12 mouse cellular contexts compared by ENCODE assay signal in the genomic region with DNA sequence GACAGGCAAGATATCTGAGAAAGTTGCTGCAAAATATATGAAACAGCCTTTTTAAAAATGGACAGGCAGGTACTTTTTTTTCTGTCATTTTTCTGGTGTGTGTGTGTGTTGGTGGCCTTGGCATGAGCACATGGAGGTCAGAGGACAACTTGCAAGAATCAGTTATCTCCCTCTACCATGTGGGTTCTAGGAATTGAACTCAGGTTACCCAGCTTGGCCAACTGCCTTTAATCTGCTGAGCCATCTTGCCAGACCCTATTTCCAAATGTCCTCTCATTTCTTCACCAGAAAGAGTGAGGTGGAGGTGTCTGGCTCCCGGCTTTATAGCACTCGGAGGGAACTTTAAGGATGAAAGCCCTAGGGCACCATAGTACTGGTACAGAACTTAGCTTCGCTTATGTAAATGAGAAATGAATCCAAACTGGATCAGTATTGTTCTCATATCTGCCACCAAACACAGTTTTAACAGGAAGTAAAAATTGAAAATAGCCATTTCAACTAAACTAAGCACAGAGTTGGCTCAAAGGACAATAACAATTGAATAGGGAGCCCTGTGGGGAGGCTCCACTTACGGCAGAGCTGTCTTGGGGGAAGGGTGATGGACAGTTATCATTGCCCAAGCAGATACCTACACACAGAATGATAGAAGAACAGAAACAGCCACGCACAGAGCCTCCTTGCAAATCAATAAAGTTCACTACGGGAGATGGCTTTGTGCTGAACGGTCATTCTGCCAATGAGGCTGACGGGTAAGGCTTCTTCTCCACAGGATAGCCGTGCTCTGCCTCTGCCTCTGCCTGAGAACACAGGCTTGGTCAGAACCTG. TPM values are rescaled to one million over a fixed set of nuclear protein-coding genes. Genes with fewer than 3 reads are reported as not detected.
DNase-seq lines count a peak whose midpoint lies in the region; ATAC-seq lines count a peak whose summit lies in the region.
"Had no signal": no experiment of that assay in that cellular context is flagged by ENCODE, and none has a peak within 500 bp of the region (broad histone marks: within the 10 kb centered on the region; RNA-seq: fewer than 3 reads in every experiment).

No protein-coding gene starts in this region.

- H3K36me3 ChIP-seq in forebrain, embryonic 15.5 days = no peaks in the 10 kb centered on the region
- H3K36me3 ChIP-seq in forebrain, embryonic 11.5 days (ENCODE audit: control insufficient read depth, insufficient read depth, low read length) = no peaks in the 10 kb centered on the region
- H3K36me3 ChIP-seq in neural tube, embryonic 13.5 days = peaks cover 8% of the 10 kb centered on the region

- DNase-seq in forebrain, embryonic 11.5 days (ENCODE audit: low spot score) = no peak
- DNase-seq in neural tube, embryonic 10.5 days (ENCODE audit: extremely low spot score, low spot score) = no peak
- peak; percentile 59 for DNase-seq in liver
- no peak for DNase-seq in T-cell, adult 2 months (ENCODE audit: low spot score)
- no peak for DNase-seq in thymus, postnatal 25 days
- no peak for DNase-seq in cerebellum, adult 9-10 months
- DNase-seq: cerebellum, adult 11-12 months; kidney, postnatal 10 days; lung, embryonic 14.5 days had no signal

- no peak for ATAC-seq in forebrain, embryonic 15.5 days (replicated peaks)
- ATAC-seq in forebrain, embryonic 11.5 days (replicated peaks; ENCODE audit: low FRiP score) = no peak
- ATAC-seq in neural tube, embryonic 13.5 days (ENCODE audit: low read depth) = no peak

- H3K4me2 ChIP-seq in forebrain, embryonic 15.5 days (replicated peaks) = no peak overlapping the region
- H3K4me2 ChIP-seq in forebrain, embryonic 11.5 days (ENCODE audit: low read depth, low read length, severe bottlenecking) = no peak overlapping the region
- H3K4me2 ChIP-seq in neural tube, embryonic 13.5 days = no peak overlapping the region
- H3K4me2 ChIP-seq: heart, embryonic 12.5 days; lung, embryonic 14.5 days had no signal

- H3K9me3 ChIP-seq in forebrain, embryonic 15.5 days = no peaks in the 10 kb centered on the region
- no peaks in the 10 kb centered on the region for H3K9me3 ChIP-seq in forebrain, embryonic 11.5 days (ENCODE audit: control insufficient read depth, low read length)
- H3K9me3 ChIP-seq in neural tube, embryonic 13.5 days = no peaks in the 10 kb centered on the region
- H3K9me3 ChIP-seq: heart, embryonic 12.5 days had no signal

- no peaks in the 10 kb centered on the region for H3K27me3 ChIP-seq in forebrain, embryonic 15.5 days
- no peaks in the 10 kb centered on the region for H3K27me3 ChIP-seq in forebrain, embryonic 11.5 days (ENCODE audit: control insufficient read depth, insufficient read depth, low read length)
- H3K27me3 ChIP-seq in neural tube, embryonic 13.5 days = no peaks in the 10 kb centered on the region
- H3K27me3 ChIP-seq: heart, embryonic 12.5 days had no signal

- 71% methylated on average over 9 of the region's 9 CpGs for WGBS in forebrain, embryonic 15.5 days
- 82% methylated on average over 9 of the region's 9 CpGs for WGBS in forebrain, embryonic 11.5 days
- WGBS in neural tube, embryonic 13.5 days = 64% methylated on average over 9 of the region's 9 CpGs

- H3K4me3 ChIP-seq in forebrain, embryonic 15.5 days = no peak overlapping the region
- no peak overlapping the region for H3K4me3 ChIP-seq in forebrain, embryonic 11.5 days (ENCODE audit: low read depth, low read length)
- no peak overlapping the region for H3K4me3 ChIP-seq in neural tube, embryonic 13.5 days
- H3K4me3 ChIP-seq: heart, embryonic 12.5 days had no signal

- H3K4me1 ChIP-seq in forebrain, embryonic 15.5 days = peaks cover 18% of the 10 kb centered on the region
- H3K4me1 ChIP-seq in forebrain, embryonic 11.5 days (replicated peaks; ENCODE audit: control insufficient read depth, insufficient read depth, low read length) = no peaks in the 10 kb centered on the region
- peaks cover 27% of the 10 kb centered on the region for H3K4me1 ChIP-seq in neural tube, embryonic 13.5 days (replicated peaks)

- no peak overlapping the region for H3K9ac ChIP-seq in forebrain, embryonic 15.5 days (replicated peaks)
- no peak overlapping the region for H3K9ac ChIP-seq in forebrain, embryonic 11.5 days (ENCODE audit: low read length)
- no peak overlapping the region for H3K9ac ChIP-seq in neural tube, embryonic 13.5 days
- H3K9ac ChIP-seq: heart, embryonic 12.5 days; lung, embryonic 14.5 days had no signal

- H3K27ac ChIP-seq in forebrain, embryonic 15.5 days (replicated peaks) = 0 out of 2 replicates have a peak overlapping the region, but pooled peaks have one; percentile 23
- H3K27ac ChIP-seq in forebrain, embryonic 11.5 days (ENCODE audit: low read depth, low read length) = no peak overlapping the region
- H3K27ac ChIP-seq in neural tube, embryonic 13.5 days (replicated peaks) = peak overlapping the region; percentile 81; the same call in 1 of the 2 replicates

RNA-seq across cellular contexts. Expression of a gene that starts 18.9 kb away (rescaled TPM):
- 64.7 and 64.9 TPM in 2 replicates for polyA plus RNA-seq in forebrain, embryonic 15.5 days (2015; fragmentation: Nextera tagmentation; extraction: Ambion mirVana)
- 54.4 and 55.9 TPM in 2 replicates for polyA plus RNA-seq in forebrain, embryonic 11.5 days (2014; fragmentation: Nextera tagmentation; extraction: Ambion mirVana)
- polyA plus RNA-seq in neural tube, embryonic 13.5 days (2015; fragmentation: Nextera tagmentation; extraction: Ambion mirVana) = 42.7 and 44.7 TPM in 2 replicates

RNA-seq across cellular contexts. Expression of a gene that starts 22.6 kb away (rescaled TPM):
- 5.6 and 5.8 TPM in 2 replicates for polyA plus RNA-seq in forebrain, embryonic 15.5 days (2015; fragmentation: Nextera tagmentation; extraction: Ambion mirVana)
- polyA plus RNA-seq in forebrain, embryonic 11.5 days (2014; fragmentation: Nextera tagmentation; extraction: Ambion mirVana) = 2.5 and 2.8 TPM in 2 replicates
- polyA plus RNA-seq in neural tube, embryonic 13.5 days (2015; fragmentation: Nextera tagmentation; extraction: Ambion mirVana) = 1.8 and 2.3 TPM in 2 replicates
